Mouse (Mus musculus): ENCODE data around the gene Bbs1. TPM values are rescaled to one million over a fixed set of nuclear protein-coding genes. Genes with fewer than 3 reads are reported as not detected.
"Not testable (repeated sequence)": the region's sequence is repeated elsewhere in the genome, so short reads cannot be mapped to it uniquely, and the experiment has no call there.

The Bbs1 gene
- total RNA-seq, 1 experiment: 5.4 TPM

- H3K9ac ChIP-seq (ENCODE audit: insufficient read depth, low read depth, low read length, poor library complexity, severe bottlenecking): no peak overlapping the region
- TF ChIP-seq MAFK (IDR thresholded peaks at IDR 0.05; ENCODE audit: insufficient read depth, low read depth, low read length) (peak; percentile 39; the same call in 1 of the 2 replicates), ZC3H11A (IDR thresholded peaks at IDR 0.05; ENCODE audit: borderline replicate concordance, low read depth, low read length) (no peak), ZNF384 (IDR thresholded peaks at IDR 0.05; ENCODE audit: low read depth, low read length) (no peak)
- in situ Hi-C loops (cut with MboI; ENCODE audit: low sequenced_read_pairs in 2 of 2, unreplicated experiment in 2 of 2): no loop called here
- no peaks in the 10 kb centered on the region for H3K9me3 ChIP-seq (ENCODE audit: control insufficient read depth, insufficient read depth, low read depth, low read length)
- H3K36me3 ChIP-seq (ENCODE audit: control insufficient read depth, insufficient read depth, low read length, poor library complexity, severe bottlenecking): no peaks in the 10 kb centered on the region
- H3K4me3 ChIP-seq (ENCODE audit: insufficient read depth in 1 of 2, low read depth in 1 of 2, low read length in 2 of 2, poor library complexity in 1 of 2, severe bottlenecking in 1 of 2): no peak overlapping the region
- peaks cover 2 to 22% of the 10 kb centered on the region in 2 experiments; a peak in 3 of 4 replicates for H3K4me1 ChIP-seq (ENCODE audit: control insufficient read depth in 2 of 2, insufficient read depth in 2 of 2, low read length in 2 of 2, poor library complexity in 1 of 2)
- no peak for DNase-seq (ENCODE audit: low read depth, low spot score)
- no peak overlapping the region for H3K27ac ChIP-seq (ENCODE audit: insufficient read depth, low read depth, low read length, poor library complexity, severe bottlenecking)
Observed at GRCm38 (mm10) chr19:4876755-4877154, 29.7 kb downstream of the Bbs1 start.

DNA sequence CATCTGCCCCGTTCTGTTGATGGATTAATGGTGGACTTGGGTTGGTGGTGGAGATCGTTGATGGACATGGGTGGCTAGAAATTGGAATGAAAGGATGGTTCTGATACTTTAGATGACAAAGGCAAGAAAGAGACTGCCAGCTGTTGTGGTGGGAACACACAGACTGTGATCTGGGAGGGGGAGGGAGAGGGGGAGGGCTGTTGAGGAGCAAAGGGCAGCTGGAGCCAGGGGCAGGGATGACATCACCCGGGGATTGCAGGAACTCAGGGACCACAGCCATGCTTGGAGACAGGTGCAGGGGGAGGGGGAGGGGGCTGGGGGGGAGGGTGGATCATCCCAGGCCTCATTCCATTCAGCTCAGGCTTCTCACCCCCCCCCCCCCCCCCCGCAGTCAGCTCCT lies 30.2 kb downstream of the Bbs1 start:
- peaks cover 2 to 22% of the 10 kb centered on the region in 2 experiments; a peak in 3 of 4 replicates for H3K4me1 ChIP-seq (ENCODE audit: control insufficient read depth in 2 of 2, insufficient read depth in 2 of 2, low read length in 2 of 2, poor library complexity in 1 of 2)
- H3K36me3 ChIP-seq (ENCODE audit: control insufficient read depth, insufficient read depth, low read length, poor library complexity, severe bottlenecking): no peaks in the 10 kb centered on the region
- no peak overlapping the region for H3K9ac ChIP-seq (ENCODE audit: insufficient read depth, low read depth, low read length, poor library complexity, severe bottlenecking)
- in situ Hi-C loops (cut with MboI; ENCODE audit: low sequenced_read_pairs in 2 of 2, unreplicated experiment in 2 of 2): no loop called here
- no peak for DNase-seq (ENCODE audit: low read depth, low spot score)
- no peaks in the 10 kb centered on the region for H3K9me3 ChIP-seq (ENCODE audit: control insufficient read depth, insufficient read depth, low read depth, low read length)
- H3K4me3 ChIP-seq (ENCODE audit: insufficient read depth in 1 of 2, low read depth in 1 of 2, low read length in 2 of 2, poor library complexity in 1 of 2, severe bottlenecking in 1 of 2): no peak overlapping the region
- H3K27ac ChIP-seq (ENCODE audit: insufficient read depth, low read depth, low read length, poor library complexity, severe bottlenecking): no peak overlapping the region
- TF ChIP-seq ZNF384 (IDR thresholded peaks at IDR 0.05; ENCODE audit: low read depth, low read length): no peak
- no peak for TF ChIP-seq HCFC1 (IDR thresholded peaks at IDR 0.05; ENCODE audit: borderline replicate concordance, insufficient read depth, low read length)
- TF ChIP-seq CHD2 (IDR thresholded peaks at IDR 0.05; ENCODE audit: low read depth, low read length): no peak
- TF ChIP-seq ZC3H11A (IDR thresholded peaks at IDR 0.05; ENCODE audit: borderline replicate concordance, low read depth, low read length): no peak
- no peak for TF ChIP-seq MAFK (IDR thresholded peaks at IDR 0.05; ENCODE audit: insufficient read depth, low read depth, low read length)

DNA sequence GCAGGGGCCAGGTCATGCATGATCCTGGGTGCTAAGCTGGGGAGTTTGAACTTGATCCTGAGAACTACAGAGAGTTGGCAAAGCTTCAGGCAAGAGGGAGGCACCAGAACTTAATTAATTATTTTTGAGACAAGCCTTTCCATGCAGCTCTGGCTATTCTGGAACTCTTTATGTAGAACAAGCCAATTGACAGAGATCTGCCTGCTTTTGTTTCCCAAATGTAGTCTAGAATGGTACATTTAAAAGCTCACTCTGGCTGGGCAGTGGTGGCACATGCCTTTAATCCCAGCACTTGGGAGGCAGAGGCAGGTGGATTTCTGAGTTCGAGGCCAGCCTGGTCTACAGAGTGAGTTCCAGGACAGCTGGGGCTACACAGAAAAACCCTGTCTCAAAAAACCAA lies 31.8 kb downstream of the Bbs1 start:
- H3K4me3 ChIP-seq (ENCODE audit: insufficient read depth in 1 of 2, low read depth in 1 of 2, low read length in 2 of 2, poor library complexity in 1 of 2, severe bottlenecking in 1 of 2); H3K36me3 ChIP-seq (ENCODE audit: control insufficient read depth, insufficient read depth, low read length, poor library complexity, severe bottlenecking); DNase-seq (ENCODE audit: low read depth, low spot score); H3K9me3 ChIP-seq (ENCODE audit: control insufficient read depth, insufficient read depth, low read depth, low read length); in situ Hi-C loops (cut with MboI; ENCODE audit: low sequenced_read_pairs in 2 of 2, unreplicated experiment in 2 of 2); H3K27ac ChIP-seq (ENCODE audit: insufficient read depth, low read depth, low read length, poor library complexity, severe bottlenecking); H3K9ac ChIP-seq (ENCODE audit: insufficient read depth, low read depth, low read length, poor library complexity, severe bottlenecking): not testable (repeated sequence)
- H3K4me1 ChIP-seq (ENCODE audit: control insufficient read depth in 2 of 2, insufficient read depth in 2 of 2, low read length in 2 of 2, poor library complexity in 1 of 2): peaks cover 2 to 16% of the 10 kb centered on the region in 2 experiments; a peak in 3 of 4 replicates

DNA sequence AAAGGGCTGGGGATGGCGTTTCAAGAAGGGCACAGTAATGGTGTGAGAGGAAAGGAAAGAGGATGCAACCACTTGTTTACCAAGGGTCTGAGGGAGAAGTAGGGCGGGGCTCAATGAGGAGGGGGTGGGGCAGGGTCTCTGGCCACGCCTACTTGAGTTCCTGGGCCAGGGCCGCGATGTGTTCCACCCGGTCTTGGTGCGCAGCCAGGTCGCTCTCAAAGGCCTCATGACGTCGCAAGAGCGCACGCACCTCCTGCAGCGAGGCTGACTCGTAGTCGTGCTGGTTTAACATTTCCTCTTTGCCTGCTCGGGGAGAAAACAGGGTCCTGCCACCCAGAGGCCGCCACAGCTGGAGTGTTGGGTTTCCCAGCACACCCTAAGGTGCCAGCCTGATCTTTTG lies 41.3 kb downstream of the Bbs1 start:
- Histone ChIP-seq H3K9me3 (ENCODE audit: control insufficient read depth, insufficient read depth, low read depth, low read length) (no peaks in the 10 kb centered on the region), H3K4me3 (ENCODE audit: insufficient read depth in 1 of 2, low read depth in 1 of 2, low read length in 2 of 2, poor library complexity in 1 of 2, severe bottlenecking in 1 of 2) (peak overlapping the region; percentile 4 to 31; a peak in 2 of 4 replicates), H3K27ac (ENCODE audit: insufficient read depth, low read depth, low read length, poor library complexity, severe bottlenecking) (no peak overlapping the region), H3K9ac (ENCODE audit: insufficient read depth, low read depth, low read length, poor library complexity, severe bottlenecking) (peak overlapping the region; percentile 23; the same call in 1 of the 2 replicates), H3K4me1 (ENCODE audit: control insufficient read depth in 2 of 2, insufficient read depth in 2 of 2, low read length in 2 of 2, poor library complexity in 1 of 2) (peaks cover 2 to 13% of the 10 kb centered on the region in 2 experiments; a peak in 2 of 4 replicates), H3K36me3 (ENCODE audit: control insufficient read depth, insufficient read depth, low read length, poor library complexity, severe bottlenecking) (no peaks in the 10 kb centered on the region; the same call in 1 of the 2 replicates)
- DNase-seq (ENCODE audit: low read depth, low spot score): peak; percentile 77
- TF ChIP-seq HCFC1 (IDR thresholded peaks at IDR 0.05; ENCODE audit: borderline replicate concordance, insufficient read depth, low read length): no peak
- TF ChIP-seq CHD2 (IDR thresholded peaks at IDR 0.05; ENCODE audit: low read depth, low read length): no peak
- TF ChIP-seq ZC3H11A (IDR thresholded peaks at IDR 0.05; ENCODE audit: borderline replicate concordance, low read depth, low read length): no peak
- TF ChIP-seq ZNF384 (IDR thresholded peaks at IDR 0.05; ENCODE audit: low read depth, low read length): no peak
- no peak for TF ChIP-seq MAFK (IDR thresholded peaks at IDR 0.05; ENCODE audit: insufficient read depth, low read depth, low read length)
- in situ Hi-C loops (cut with MboI; ENCODE audit: low sequenced_read_pairs in 2 of 2, unreplicated experiment in 2 of 2): no loop called here

DNA sequence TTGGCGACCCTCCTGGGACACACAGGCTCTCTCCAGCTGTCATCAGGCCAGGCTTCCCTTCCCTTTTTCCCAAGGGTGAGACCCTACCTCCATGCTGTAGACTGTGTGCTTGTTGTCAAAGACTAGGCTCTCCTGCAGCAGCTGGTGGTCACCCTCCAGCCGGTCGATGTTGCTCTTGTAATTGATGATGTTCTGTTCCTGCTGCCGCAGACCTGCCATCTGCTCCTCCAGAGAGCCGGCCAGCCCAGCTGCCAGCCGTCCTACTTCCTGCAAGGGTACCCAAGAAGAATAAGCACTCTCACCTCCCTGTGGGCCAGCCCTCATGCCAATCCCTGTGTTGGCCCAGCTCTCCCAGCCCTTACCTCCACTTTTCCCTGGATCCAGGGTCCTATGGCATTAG lies 43.4 kb downstream of the Bbs1 start:
- no peaks in the 10 kb centered on the region; the same call in 1 of the 2 replicates for H3K36me3 ChIP-seq (ENCODE audit: control insufficient read depth, insufficient read depth, low read length, poor library complexity, severe bottlenecking)
- TF ChIP-seq HCFC1 (IDR thresholded peaks at IDR 0.05; ENCODE audit: borderline replicate concordance, insufficient read depth, low read length) (no peak), MAFK (IDR thresholded peaks at IDR 0.05; ENCODE audit: insufficient read depth, low read depth, low read length) (no peak), ZC3H11A (IDR thresholded peaks at IDR 0.05; ENCODE audit: borderline replicate concordance, low read depth, low read length) (no peak), ZNF384 (IDR thresholded peaks at IDR 0.05; ENCODE audit: low read depth, low read length) (no peak), CHD2 (IDR thresholded peaks at IDR 0.05; ENCODE audit: low read depth, low read length) (no peak)
- peaks cover 2 to 13% of the 10 kb centered on the region in 2 experiments; a peak in 2 of 4 replicates for H3K4me1 ChIP-seq (ENCODE audit: control insufficient read depth in 2 of 2, insufficient read depth in 2 of 2, low read length in 2 of 2, poor library complexity in 1 of 2)
- H3K9me3 ChIP-seq (ENCODE audit: control insufficient read depth, insufficient read depth, low read depth, low read length): no peaks in the 10 kb centered on the region
- DNase-seq (ENCODE audit: low read depth, low spot score): no peak
- in situ Hi-C loops (cut with MboI; ENCODE audit: low sequenced_read_pairs in 2 of 2, unreplicated experiment in 2 of 2): no loop called here
- no peak overlapping the region for H3K4me3 ChIP-seq (ENCODE audit: insufficient read depth in 1 of 2, low read depth in 1 of 2, low read length in 2 of 2, poor library complexity in 1 of 2, severe bottlenecking in 1 of 2)
- H3K27ac ChIP-seq (ENCODE audit: insufficient read depth, low read depth, low read length, poor library complexity, severe bottlenecking): no peak overlapping the region
- no peak overlapping the region for H3K9ac ChIP-seq (ENCODE audit: insufficient read depth, low read depth, low read length, poor library complexity, severe bottlenecking)

Data from ES-E14 (cell line).